Mouse (Mus musculus): ENCODE measurements around the gene Spz1.

DNA sequence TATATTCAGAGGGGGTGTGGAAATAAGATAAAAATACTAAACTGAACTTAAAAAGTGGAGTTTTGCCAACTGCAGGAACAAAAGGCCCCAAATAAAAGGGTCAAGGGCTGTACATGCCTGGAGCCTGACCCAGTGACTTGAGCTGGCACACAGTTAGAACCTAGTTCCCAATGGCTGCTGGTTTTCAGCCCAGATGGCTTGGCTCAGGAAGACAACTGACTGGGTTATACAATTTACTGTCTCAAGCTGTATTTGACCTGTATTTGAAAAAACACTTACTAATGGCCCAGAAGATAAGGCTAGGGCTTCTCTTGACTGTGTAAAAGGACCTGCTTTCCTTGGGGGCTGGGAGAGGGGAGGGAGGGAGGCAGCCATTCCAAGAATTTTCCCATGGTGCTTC is 13.3 kb upstream of the Spz1 start:
- TF ChIP-seq CTCF (IDR thresholded peaks at IDR 0.05; ENCODE audit: low read depth) = no peak
- TF ChIP-seq EP300 (IDR thresholded peaks at IDR 0.05; ENCODE audit: low read depth) = no peak
